Mouse (Mus musculus) cerebellum, adult 9-10 months (tissue): Measurements from ENCODE around the gene Kirrel3.

Experiments
- DNase-seq: peaks from one replicate; pipeline ENCODE4 v3.0.0; 2022

Gene Kirrel3

GRCm38 (mm10) chr9:34485759-34486431, at the start of gene Kirrel3:
Gene Kirrel3, plus strand, starts transcription at chr9:34485894.
- peak; percentile 84 for DNase-seq

DNA sequence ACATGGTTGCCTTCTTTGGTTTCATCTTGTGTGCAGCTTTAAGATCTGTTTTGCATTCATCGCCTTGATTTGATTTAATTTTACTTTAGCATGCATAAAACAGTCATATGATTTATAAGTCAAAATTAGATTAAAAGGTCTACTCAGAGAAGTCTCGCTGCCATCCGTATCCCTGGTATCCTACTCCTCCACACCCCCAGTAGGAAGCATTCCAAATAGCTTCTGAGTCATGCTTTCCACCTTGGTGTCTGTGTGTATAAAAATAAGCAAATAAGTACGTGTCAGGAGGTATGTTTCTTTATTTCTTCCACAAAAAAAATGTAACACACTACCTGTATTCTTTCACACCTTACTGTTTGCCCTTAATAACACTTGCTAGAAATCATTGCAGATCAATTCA, 45.0 kb upstream of the Kirrel3 start:
- no peak for DNase-seq

- DNase-seq, result no peak
These were observed 41.7 kb upstream of the Kirrel3 start for GRCm38 (mm10) chr9:34443950-34444349.

GRCm38 (mm10) chr9:34446497-34447350, 39.0 kb upstream of the Kirrel3 start:
- DNase-seq, result no peak

GRCm38 (mm10) chr9:34447736-34448135, 38.0 kb upstream of the Kirrel3 start:
- DNase-seq, result no peak

DNA sequence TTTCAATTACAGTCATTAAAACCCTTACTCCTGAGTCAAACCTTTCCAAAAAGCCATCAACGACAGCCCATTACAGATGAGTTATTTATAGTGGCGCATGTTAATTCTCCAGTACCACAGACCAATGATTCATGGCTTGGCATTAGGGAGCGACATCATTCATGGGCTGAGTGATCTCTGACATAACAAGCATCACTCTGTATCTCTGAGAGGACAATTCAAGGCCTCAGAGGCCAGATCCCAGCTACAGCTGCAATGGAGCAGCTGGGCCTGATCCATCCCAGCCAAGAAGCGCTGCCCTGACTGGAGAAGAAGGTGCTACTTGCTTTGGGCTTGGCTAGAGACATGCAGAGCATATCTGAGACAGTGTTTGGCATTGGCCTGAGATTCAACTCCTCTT, 37.2 kb upstream of the Kirrel3 start:
- DNase-seq, result no peak

DNA sequence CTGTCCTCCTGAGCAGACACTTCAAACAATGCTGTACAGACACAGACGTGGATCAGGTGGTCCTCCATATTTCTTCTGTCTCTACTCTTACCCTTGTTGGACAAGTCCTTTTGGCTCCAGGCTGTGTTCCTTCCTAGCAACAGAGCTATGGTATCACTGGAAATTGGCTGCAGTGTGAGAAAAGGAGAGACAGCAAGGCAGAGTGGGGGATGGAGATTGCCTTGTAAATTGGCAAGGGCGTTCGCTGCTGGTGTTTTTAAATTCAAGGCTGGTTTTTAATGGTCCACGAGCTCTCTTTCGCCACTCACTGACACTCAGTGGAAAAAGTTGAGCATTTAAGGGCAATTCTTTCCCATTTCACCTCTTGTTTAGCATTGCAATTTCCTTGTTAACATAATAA, 27.5 kb upstream of the Kirrel3 start:
- DNase-seq, result no peak

- no peak for DNase-seq
These were observed 25.7 kb upstream of the Kirrel3 start for GRCm38 (mm10) chr9:34459968-34460367.

GRCm38 (mm10) chr9:34463666-34464065, 22.0 kb upstream of the Kirrel3 start:
- no peak for DNase-seq

- no peak for DNase-seq
These were observed 19.6 kb upstream of the Kirrel3 start for GRCm38 (mm10) chr9:34466058-34466457.

DNA sequence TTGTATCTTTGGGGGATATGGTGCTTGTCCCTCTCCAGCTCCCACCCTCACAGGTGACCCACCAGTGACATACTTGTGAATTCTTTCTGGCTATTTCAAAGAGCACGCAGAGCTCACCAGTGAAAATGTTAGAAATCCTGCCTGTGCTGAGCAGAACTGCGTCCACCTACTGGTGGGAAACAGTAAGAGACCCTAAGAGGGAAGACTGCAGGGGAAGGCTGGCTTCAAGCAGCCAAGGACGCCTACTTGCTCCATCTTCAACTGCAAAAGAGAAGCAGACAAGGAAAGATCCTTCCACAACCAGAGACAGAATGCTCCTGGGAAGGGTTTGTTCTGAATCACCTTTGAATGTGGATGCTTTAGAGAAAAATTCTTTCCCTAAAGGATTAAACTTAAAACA, 16.5 kb upstream of the Kirrel3 start:
- DNase-seq, result no peak

- no peak for DNase-seq
These were observed 9.5 kb upstream of the Kirrel3 start for GRCm38 (mm10) chr9:34476206-34476605.

DNA sequence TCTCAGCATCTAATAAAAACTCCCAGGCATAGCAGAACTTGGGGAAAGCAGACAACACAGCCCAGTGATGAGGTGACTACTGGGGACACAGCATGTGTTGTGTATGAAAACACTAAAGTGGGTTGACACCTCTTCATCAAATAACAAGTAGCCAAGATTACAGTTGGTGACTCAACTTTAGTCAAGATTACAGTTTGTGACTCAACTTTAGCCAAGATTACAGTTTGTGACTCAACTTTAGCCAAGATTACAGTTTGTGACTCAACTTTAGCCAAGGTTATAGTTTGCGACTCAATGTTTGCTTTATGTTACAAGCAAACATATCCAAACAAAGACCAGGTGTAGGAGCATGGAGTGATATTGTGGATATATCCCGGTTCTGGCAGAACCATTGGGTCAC, 7.2 kb upstream of the Kirrel3 start:
- no peak for DNase-seq

DNA sequence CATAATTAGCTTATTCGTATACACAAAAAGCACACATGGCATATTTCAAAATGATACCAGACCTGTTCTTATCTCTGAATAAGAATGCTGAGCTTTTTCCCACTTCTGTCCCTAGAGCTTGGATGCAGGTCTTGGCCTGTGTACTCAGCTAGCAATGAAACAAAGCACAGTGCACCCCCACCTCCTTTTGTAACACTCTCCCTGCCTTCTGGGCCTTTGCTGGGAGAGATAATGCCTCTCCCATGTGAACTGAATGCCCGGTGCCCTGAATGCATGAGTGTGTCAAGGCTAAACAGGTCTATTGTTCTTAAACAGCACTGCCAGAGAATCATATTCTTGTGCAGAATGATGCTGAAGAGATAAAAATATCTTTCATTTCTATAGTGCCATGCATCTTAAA, 2.5 kb upstream of the Kirrel3 start:
- no peak for DNase-seq

GRCm38 (mm10) chr9:34484665-34485064, 1.0 kb upstream of the Kirrel3 start:
- DNase-seq, result no peak

- no peak for DNase-seq
These were observed 2.6 kb downstream of the Kirrel3 start for GRCm38 (mm10) chr9:34488267-34488666.

DNA sequence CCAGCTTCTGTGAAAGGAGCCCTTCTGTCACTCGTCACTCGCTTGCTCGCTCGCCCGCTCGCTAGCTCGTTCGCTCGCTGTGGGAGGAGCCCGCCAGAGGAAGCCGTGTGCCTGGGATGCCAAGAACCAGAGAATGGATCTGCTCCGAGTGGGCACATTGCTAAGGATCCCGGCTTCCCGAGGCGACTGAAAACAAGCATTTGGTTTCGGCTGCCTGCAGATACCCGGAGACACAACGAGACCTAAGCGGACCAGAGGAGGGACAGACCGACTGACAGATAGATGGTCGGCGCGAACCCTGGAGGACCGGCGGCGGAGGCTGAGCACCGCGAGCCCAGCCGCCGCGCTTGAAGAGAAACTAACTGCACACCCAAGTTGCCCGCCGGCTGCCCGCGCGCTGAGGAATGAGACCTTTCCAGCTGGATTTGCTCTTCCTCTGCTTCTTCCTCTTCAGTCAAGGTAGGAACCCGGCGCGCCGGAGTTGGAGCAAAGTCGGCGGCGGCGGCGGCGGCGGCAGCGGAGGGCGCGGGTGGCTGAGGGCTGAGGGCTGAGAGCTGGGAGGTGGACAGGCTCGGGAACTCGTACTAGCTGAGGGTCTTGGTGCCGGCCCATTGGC, 3.1 kb downstream of the Kirrel3 start:
- DNase-seq, result peak; percentile 83

GRCm38 (mm10) chr9:34489316-34489710, 3.6 kb downstream of the Kirrel3 start:
- DNase-seq, result no peak

DNA sequence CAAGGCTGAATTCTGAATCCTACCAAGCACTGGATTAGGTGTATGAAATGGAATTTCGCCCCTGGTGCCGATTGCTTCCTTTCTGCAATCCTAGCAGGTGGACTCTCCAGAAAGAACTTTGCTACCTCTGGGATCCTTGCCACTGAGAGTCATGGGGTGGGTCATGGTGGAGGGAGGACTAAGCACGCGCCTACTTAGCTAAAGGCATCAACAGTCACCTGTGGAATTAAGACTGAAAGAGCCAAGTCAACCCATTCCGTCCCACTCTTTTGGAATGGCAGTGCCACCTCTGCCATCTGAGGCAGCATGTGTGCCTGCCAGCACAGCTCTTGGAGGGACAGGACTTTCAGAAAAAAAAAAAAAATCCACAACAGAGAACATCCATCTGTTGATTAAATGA, 4.1 kb downstream of the Kirrel3 start:
- peak; percentile 45 for DNase-seq

- DNase-seq, result peak; percentile 87
These were observed 6.4 kb downstream of the Kirrel3 start for GRCm38 (mm10) chr9:34492121-34492520.

- DNase-seq, result peak; percentile 78
These were observed 7.9 kb downstream of the Kirrel3 start for GRCm38 (mm10) chr9:34493571-34493970.

DNA sequence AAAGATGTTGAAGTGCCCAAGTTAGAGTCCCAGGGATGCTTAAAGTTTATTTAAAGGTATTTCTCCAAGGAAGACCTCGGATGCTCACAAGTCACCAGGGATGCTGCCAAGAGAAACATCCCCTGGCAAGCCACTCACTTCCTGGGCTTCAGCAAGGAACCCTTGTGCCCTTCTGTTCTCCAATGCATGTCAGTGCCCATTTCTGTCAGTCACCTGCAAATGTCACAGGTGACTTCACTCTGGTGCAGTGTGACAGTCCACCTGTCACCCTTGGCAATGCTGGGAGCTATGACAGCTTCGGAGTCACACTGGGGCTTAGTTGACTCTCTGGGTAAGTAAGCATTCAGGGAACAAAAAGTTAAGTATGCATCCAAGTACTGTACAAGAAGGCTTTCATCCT, 12.4 kb downstream of the Kirrel3 start:
- DNase-seq, result peak; percentile 88

DNA sequence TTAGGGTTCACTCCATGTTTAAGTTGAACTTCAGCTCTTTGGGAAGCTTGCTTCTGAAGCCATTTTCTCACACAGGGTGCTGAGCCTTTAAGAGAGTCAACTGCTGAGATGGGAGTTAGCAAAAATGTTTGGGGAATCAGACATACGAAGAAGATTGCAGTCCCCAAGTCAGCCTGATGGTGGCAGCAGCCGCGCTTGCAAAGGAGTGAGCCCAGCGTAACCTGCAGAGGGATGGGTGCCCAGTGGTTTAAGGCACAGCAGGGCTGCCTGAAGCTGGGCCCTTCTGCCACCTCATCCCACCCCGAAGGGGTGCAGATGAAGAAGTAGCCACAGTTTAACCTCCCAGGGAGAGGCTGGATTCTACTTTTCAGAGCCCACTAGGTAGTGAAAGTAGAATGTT, 13.0 kb downstream of the Kirrel3 start:
- peak; percentile 94 for DNase-seq

- DNase-seq, result no peak
These were observed 21.5 kb downstream of the Kirrel3 start for GRCm38 (mm10) chr9:34507164-34507563.
